Mouse (Mus musculus): ENCODE results near the gene Armh2. TPM values are rescaled to one million over a fixed set of nuclear protein-coding genes. Genes with fewer than 3 reads are reported as not detected.

The Armh2 gene
- total RNA-seq, 1 experiment = not detected

DNA sequence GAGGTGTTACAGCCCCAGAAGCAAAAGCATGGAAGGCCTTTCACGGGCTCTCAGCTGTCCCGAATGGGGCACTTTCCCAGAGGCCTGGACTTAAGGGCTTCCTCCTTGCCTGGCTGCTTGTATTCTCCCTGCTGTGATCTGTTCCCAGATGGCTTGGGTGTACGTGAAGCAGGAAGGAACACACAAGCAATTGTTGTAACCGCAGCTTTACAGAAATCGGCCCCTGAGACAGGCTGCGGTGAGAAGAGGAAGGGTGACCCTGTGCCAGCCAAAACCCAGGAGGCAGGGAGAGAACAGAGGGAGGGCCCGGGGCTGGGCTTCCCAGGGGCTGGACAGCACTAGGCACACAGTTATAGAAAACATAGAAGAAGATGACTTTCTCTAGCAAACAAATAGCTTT lies 30.1 kb upstream of the Armh2 start:
- H3K9ac ChIP-seq (ENCODE audit: insufficient read depth, low read depth, low read length, poor library complexity, severe bottlenecking) = no peak overlapping the region
- no peak overlapping the region for H3K4me3 ChIP-seq (ENCODE audit: insufficient read depth in 1 of 2, low read depth in 1 of 2, low read length in 2 of 2, poor library complexity in 1 of 2, severe bottlenecking in 1 of 2)
- TF ChIP-seq ZNF384 (IDR thresholded peaks at IDR 0.05; ENCODE audit: low read depth, low read length) (no peak), CHD2 (IDR thresholded peaks at IDR 0.05; ENCODE audit: low read depth, low read length) (no peak), ZC3H11A (IDR thresholded peaks at IDR 0.05; ENCODE audit: borderline replicate concordance, low read depth, low read length) (no peak), MAFK (IDR thresholded peaks at IDR 0.05; ENCODE audit: insufficient read depth, low read depth, low read length) (no peak), HCFC1 (IDR thresholded peaks at IDR 0.05; ENCODE audit: borderline replicate concordance, insufficient read depth, low read length) (no peak)
- no peak overlapping the region for H3K27ac ChIP-seq (ENCODE audit: insufficient read depth, low read depth, low read length, poor library complexity, severe bottlenecking)
- DNase-seq (ENCODE audit: low read depth, low spot score) = no peak
- H3K36me3 ChIP-seq (ENCODE audit: control insufficient read depth, insufficient read depth, low read length, poor library complexity, severe bottlenecking) = no peaks in the 10 kb centered on the region
- in situ Hi-C loops (cut with MboI; ENCODE audit: low sequenced_read_pairs in 2 of 2, unreplicated experiment in 2 of 2) = no loop called here
- no peaks in the 10 kb centered on the region for H3K9me3 ChIP-seq (ENCODE audit: control insufficient read depth, insufficient read depth, low read depth, low read length)
- no peaks in the 10 kb centered on the region for H3K4me1 ChIP-seq (ENCODE audit: control insufficient read depth in 2 of 2, insufficient read depth in 2 of 2, low read length in 2 of 2, poor library complexity in 1 of 2)

DNA sequence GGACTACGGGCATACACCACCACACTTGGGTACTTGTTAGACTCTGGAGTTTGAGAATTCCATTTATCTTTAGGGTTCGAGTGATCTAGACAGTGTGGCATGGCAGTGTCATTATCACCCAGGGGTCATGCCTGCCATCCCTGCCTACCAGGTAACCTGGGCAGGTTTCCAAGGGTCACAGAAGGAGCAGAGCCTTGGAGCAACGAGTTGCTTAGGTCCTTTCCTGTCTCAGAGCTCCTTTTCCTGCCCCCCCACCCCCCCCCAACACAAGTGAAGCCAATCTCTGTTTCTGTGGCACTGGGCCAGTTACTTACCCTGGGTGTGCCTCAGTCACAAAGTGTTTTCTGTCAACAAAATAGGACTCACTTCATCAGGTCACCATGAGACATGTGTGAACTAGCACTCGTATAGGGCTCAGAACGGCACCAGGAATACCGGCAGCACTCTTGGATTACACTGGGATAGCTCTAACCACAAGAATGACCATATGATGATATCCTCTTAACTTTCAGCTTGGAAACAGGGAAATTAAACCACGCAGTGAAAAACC lies 28.4 kb upstream of the Armh2 start:
- no peak overlapping the region for H3K9ac ChIP-seq (ENCODE audit: insufficient read depth, low read depth, low read length, poor library complexity, severe bottlenecking)
- no peaks in the 10 kb centered on the region for H3K4me1 ChIP-seq (ENCODE audit: control insufficient read depth in 2 of 2, insufficient read depth in 2 of 2, low read length in 2 of 2, poor library complexity in 1 of 2)
- no peak for DNase-seq (ENCODE audit: low read depth, low spot score)
- H3K4me3 ChIP-seq (ENCODE audit: insufficient read depth in 1 of 2, low read depth in 1 of 2, low read length in 2 of 2, poor library complexity in 1 of 2, severe bottlenecking in 1 of 2) = no peak overlapping the region
- no peaks in the 10 kb centered on the region for H3K36me3 ChIP-seq (ENCODE audit: control insufficient read depth, insufficient read depth, low read length, poor library complexity, severe bottlenecking)
- in situ Hi-C loops (cut with MboI; ENCODE audit: low sequenced_read_pairs in 2 of 2, unreplicated experiment in 2 of 2) = no loop called here
- H3K27ac ChIP-seq (ENCODE audit: insufficient read depth, low read depth, low read length, poor library complexity, severe bottlenecking) = no peak overlapping the region
- TF ChIP-seq CHD2 (IDR thresholded peaks at IDR 0.05; ENCODE audit: low read depth, low read length) (no peak), HCFC1 (IDR thresholded peaks at IDR 0.05; ENCODE audit: borderline replicate concordance, insufficient read depth, low read length) (no peak), ZNF384 (IDR thresholded peaks at IDR 0.05; ENCODE audit: low read depth, low read length) (no peak), MAFK (IDR thresholded peaks at IDR 0.05; ENCODE audit: insufficient read depth, low read depth, low read length) (no peak), ZC3H11A (IDR thresholded peaks at IDR 0.05; ENCODE audit: borderline replicate concordance, low read depth, low read length) (no peak)
- no peaks in the 10 kb centered on the region for H3K9me3 ChIP-seq (ENCODE audit: control insufficient read depth, insufficient read depth, low read depth, low read length)

DNA sequence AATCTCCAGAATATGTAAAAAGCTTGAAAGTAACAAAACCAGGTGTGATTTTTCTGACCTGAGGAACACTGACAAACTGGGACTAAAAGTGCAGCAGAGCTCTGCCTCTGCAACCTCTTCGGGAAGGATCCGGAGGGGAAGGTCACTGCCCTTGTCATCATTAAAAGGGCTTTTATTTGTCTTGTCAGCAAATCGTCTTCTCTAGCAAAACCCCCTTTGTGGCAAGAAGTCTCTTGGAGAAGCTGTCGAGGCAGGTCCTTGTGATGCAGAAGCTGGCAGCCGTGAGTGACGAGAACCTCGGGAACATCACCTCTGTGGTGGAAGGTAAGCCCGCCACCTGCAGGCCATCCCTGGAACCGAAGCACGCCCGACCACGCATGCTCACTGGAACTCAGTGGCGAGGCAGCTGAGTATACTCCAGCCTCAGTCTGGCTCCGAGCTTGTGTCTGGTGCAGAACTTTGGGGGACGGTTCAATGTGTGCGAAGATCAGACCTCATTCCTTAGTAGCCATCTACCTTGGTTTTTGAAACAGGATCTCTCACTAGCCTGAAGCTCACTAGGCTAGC lies 27.5 kb upstream of the Armh2 start:
- peak; percentile 68 for DNase-seq (ENCODE audit: low read depth, low spot score)
- no peaks in the 10 kb centered on the region for H3K9me3 ChIP-seq (ENCODE audit: control insufficient read depth, insufficient read depth, low read depth, low read length)
- H3K27ac ChIP-seq (ENCODE audit: insufficient read depth, low read depth, low read length, poor library complexity, severe bottlenecking) = no peak overlapping the region
- TF ChIP-seq HCFC1 (IDR thresholded peaks at IDR 0.05; ENCODE audit: borderline replicate concordance, insufficient read depth, low read length) = no peak
- peak; percentile 82 for TF ChIP-seq MAFK (IDR thresholded peaks at IDR 0.05; ENCODE audit: insufficient read depth, low read depth, low read length)
- TF ChIP-seq ZC3H11A (IDR thresholded peaks at IDR 0.05; ENCODE audit: borderline replicate concordance, low read depth, low read length) = no peak; the same call in 1 of the 2 replicates
- TF ChIP-seq CHD2 (IDR thresholded peaks at IDR 0.05; ENCODE audit: low read depth, low read length) = no peak
- no peak for TF ChIP-seq ZNF384 (IDR thresholded peaks at IDR 0.05; ENCODE audit: low read depth, low read length)
- in situ Hi-C loops (cut with MboI; ENCODE audit: low sequenced_read_pairs in 2 of 2, unreplicated experiment in 2 of 2) = no loop called here
- no peak overlapping the region for H3K4me3 ChIP-seq (ENCODE audit: insufficient read depth in 1 of 2, low read depth in 1 of 2, low read length in 2 of 2, poor library complexity in 1 of 2, severe bottlenecking in 1 of 2)
- no peaks in the 10 kb centered on the region for H3K36me3 ChIP-seq (ENCODE audit: control insufficient read depth, insufficient read depth, low read length, poor library complexity, severe bottlenecking)
- peak overlapping the region; percentile 53; the same call in 1 of the 2 replicates for H3K9ac ChIP-seq (ENCODE audit: insufficient read depth, low read depth, low read length, poor library complexity, severe bottlenecking)
- no peaks in the 10 kb centered on the region for H3K4me1 ChIP-seq (ENCODE audit: control insufficient read depth in 2 of 2, insufficient read depth in 2 of 2, low read length in 2 of 2, poor library complexity in 1 of 2)

DNA sequence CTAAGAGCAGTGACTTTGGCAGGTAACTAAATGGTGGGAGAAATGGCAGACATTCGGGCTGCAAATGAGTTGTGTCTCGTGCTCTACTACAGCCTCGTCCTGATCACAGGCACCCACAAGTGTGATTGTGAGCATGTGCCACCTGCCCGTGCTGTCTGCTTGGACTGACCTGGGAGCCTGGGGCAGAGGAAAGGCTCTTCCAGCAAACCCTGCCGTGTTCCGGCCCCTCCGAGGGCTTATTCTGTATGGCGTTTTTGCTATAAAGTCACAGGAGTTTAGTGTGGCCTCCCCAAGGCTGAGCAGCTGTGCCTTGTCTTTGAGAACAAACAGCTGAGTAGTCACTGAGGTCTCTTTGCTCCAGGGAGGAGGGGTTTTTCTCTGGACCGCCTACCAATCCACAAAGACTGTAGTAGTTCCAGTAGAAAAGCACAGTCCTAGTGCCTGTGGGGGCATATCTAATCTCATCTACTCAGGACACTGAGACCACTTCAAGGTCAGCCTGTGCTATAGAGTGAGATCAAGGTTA lies 26.6 kb upstream of the Armh2 start:
- no peaks in the 10 kb centered on the region for H3K9me3 ChIP-seq (ENCODE audit: control insufficient read depth, insufficient read depth, low read depth, low read length)
- H3K27ac ChIP-seq (ENCODE audit: insufficient read depth, low read depth, low read length, poor library complexity, severe bottlenecking) = no peak overlapping the region
- in situ Hi-C loops (cut with MboI; ENCODE audit: low sequenced_read_pairs in 2 of 2, unreplicated experiment in 2 of 2) = no loop called here
- no peak overlapping the region for H3K9ac ChIP-seq (ENCODE audit: insufficient read depth, low read depth, low read length, poor library complexity, severe bottlenecking)
- no peaks in the 10 kb centered on the region for H3K4me1 ChIP-seq (ENCODE audit: control insufficient read depth in 2 of 2, insufficient read depth in 2 of 2, low read length in 2 of 2, poor library complexity in 1 of 2)
- TF ChIP-seq ZNF384 (IDR thresholded peaks at IDR 0.05; ENCODE audit: low read depth, low read length) = no peak
- H3K4me3 ChIP-seq (ENCODE audit: insufficient read depth in 1 of 2, low read depth in 1 of 2, low read length in 2 of 2, poor library complexity in 1 of 2, severe bottlenecking in 1 of 2) = no peak overlapping the region
- no peak for DNase-seq (ENCODE audit: low read depth, low spot score)
- no peaks in the 10 kb centered on the region for H3K36me3 ChIP-seq (ENCODE audit: control insufficient read depth, insufficient read depth, low read length, poor library complexity, severe bottlenecking)
